Mouse (Mus musculus) midbrain, embryonic 13.5 days (tissue): ENCODE data around the gene Veph1. TPM values are rescaled to one million over a fixed set of nuclear protein-coding genes. Genes with fewer than 3 reads are reported as not detected.

ENCODE experiments used
- polyA plus RNA-seq: library from polyadenylated mRNA; unstranded; fragments of >200 nt; fragmentation: Nextera tagmentation; extraction: Ambion mirVana; gene quantifications from 2 replicates; pipeline ENCODE4 v1.2.1, GENCODE M21; 2015

The Veph1 gene
- polyA plus RNA-seq, 1 experiment from 2014 or later: 8.3 TPM

Other genes starting within 250 kb of the Veph1 start
- 12.3 and 14.1 TPM in 2 replicates for gene Ptx3, start 76.9 kb downstream of the Veph1 start, polyA plus RNA-seq